15 mouse cellular contexts compared by ENCODE assay signal in the genomic region with DNA sequence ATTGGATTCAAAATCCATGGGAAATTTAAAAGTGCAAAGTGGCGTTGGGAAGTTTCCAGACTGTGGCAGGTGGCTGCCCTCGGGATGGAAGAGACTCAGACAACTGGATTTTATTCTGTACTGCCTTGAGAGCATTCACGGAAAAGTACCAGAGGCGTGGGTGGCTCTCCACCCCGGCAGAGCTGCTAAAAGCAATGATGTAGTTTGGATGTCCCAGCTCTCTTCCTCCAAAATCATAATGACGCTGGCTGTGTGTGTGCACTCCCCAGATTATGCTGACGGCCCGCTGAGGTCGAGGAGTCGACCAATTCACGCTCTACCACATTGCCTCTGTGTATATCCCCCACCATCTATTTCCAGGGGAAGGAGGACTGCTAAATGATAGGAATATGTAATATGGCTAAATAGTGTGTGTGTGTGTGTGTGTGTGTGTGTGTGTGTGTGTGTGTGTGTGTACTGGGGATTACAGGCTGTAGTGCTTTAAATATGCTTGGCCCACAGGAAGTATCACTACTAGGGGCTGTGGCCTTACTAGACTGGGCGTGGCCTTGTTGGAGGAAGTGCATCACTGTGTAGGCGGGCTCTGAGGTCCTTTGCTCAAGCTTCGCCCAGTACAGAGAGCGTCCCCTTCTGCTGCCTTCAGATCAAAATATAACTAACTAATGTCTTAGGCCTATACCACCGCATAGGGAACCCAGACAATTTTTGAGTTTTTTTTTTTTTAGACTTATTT.
DNase-seq lines count a peak whose midpoint lies in the region; ATAC-seq lines count a peak whose summit lies in the region.
"Had no signal": no experiment of that assay in that cellular context is flagged by ENCODE, and none has a peak within 500 bp of the region (broad histone marks: within the 10 kb centered on the region; RNA-seq: fewer than 3 reads in every experiment).

No protein-coding gene starts in this region.

- peak; percentile 71 to 80 for DNase-seq in left cerebral cortex, adult 18-20 months (ENCODE audit: low spot score in 2 of 2)
- no peak for DNase-seq in left cerebral cortex, postnatal 10 days (ENCODE audit: extremely low spot score in 1 of 2, low spot score in 2 of 2)
- DNase-seq in ES-CJ7 (ENCODE audit: low read depth, low spot score): peak; percentile 67
- peak; percentile 71 for DNase-seq in layer of hippocampus, adult 9-11 months
- DNase-seq in right cerebral cortex, postnatal 36 days (ENCODE audit: low spot score in 2 of 2): peak; percentile 51 to 85
- DNase-seq in cerebellum, postnatal 10 days: no peak
- DNase-seq: cerebellum, adult 11-12 months; embryo, embryonic 11 days; gastrocnemius, postnatal 36 days; kidney, postnatal 10 days; liver; lung, adult 2 months; retina, postnatal 1 day had no signal

- ATAC-seq in inflammation-experienced regulatory T-cells, adult 6 months: no peak
- ATAC-seq: forebrain, embryonic 16.5 days had no signal

- intact Hi-C loops in left cerebral cortex, postnatal 10 days (cut with DNase I): no loop called here

Comparison
In these comparisons a context has a peak if more than half of its experiments do, and no peak if none do; other contexts are left out.
1. DNase-seq: peak in left cerebral cortex, adult 18-20 months (2 of 2), ES-CJ7 (single experiment), layer of hippocampus, adult 9-11 months (single experiment) and right cerebral cortex, postnatal 36 days (2 of 2); none in left cerebral cortex, postnatal 10 days (0 of 2) and cerebellum, postnatal 10 days (0 of 2).